Mouse (Mus musculus): ENCODE data around the gene Dlg3.

Dlg3 gene

GRCm38 (mm10) chrX:100767181-100767884 lies at the start of gene Dlg3:
Gene Dlg3, plus strand, starts transcription at chrX:100767722.
- no peak for DNase-seq (ENCODE audit: low spot score in 2 of 2)

GRCm38 (mm10) chrX:100728947-100729346 lies 38.6 kb upstream of the Dlg3 start:
- DNase-seq (ENCODE audit: low spot score in 2 of 2) = peak in 1 of 2 experiments; percentile 2

GRCm38 (mm10) chrX:100729665-100730188 lies 37.8 kb upstream of the Dlg3 start, which contains the start of gene Gdpd2:
Gene Gdpd2, plus strand, starts transcription at chrX:100729873.
- DNase-seq (ENCODE audit: low spot score in 2 of 2) = no peak

GRCm38 (mm10) chrX:100730266-100730665 lies 37.3 kb upstream of the Dlg3 start:
- no peak for DNase-seq (ENCODE audit: low spot score in 2 of 2)

GRCm38 (mm10) chrX:100734359-100734758 lies 33.2 kb upstream of the Dlg3 start:
- DNase-seq (ENCODE audit: low spot score in 2 of 2) = no peak

GRCm38 (mm10) chrX:100738918-100739317 lies 28.6 kb upstream of the Dlg3 start:
- peak in 1 of 2 experiments; percentile 15 for DNase-seq (ENCODE audit: low spot score in 2 of 2)

- DNase-seq (ENCODE audit: low spot score in 2 of 2) = no peak
These were observed 28.1 kb upstream of the Dlg3 start for GRCm38 (mm10) chrX:100739443-100739842.

GRCm38 (mm10) chrX:100740785-100741184 lies 26.7 kb upstream of the Dlg3 start:
- DNase-seq (ENCODE audit: low spot score in 2 of 2) = no peak

- DNase-seq (ENCODE audit: low spot score in 2 of 2) = peak; percentile 4 to 10
These were observed 25.6 kb upstream of the Dlg3 start for GRCm38 (mm10) chrX:100741940-100742339.

- no peak for DNase-seq (ENCODE audit: low spot score in 2 of 2)
These were observed 1.7 kb upstream of the Dlg3 start for GRCm38 (mm10) chrX:100765855-100766254.

- no peak for DNase-seq (ENCODE audit: low spot score in 2 of 2)
These were observed 534 bp downstream of the Dlg3 start for GRCm38 (mm10) chrX:100767885-100768626.

- no peak for DNase-seq (ENCODE audit: low spot score in 2 of 2)
These were observed 1.8 kb downstream of the Dlg3 start for GRCm38 (mm10) chrX:100769281-100769680.

GRCm38 (mm10) chrX:100774341-100774811 lies 6.9 kb downstream of the Dlg3 start:
- peak; percentile 41 to 46 for DNase-seq (ENCODE audit: low spot score in 2 of 2)

GRCm38 (mm10) chrX:100775405-100775804 lies 7.9 kb downstream of the Dlg3 start:
- DNase-seq (ENCODE audit: low spot score in 2 of 2) = no peak

- DNase-seq (ENCODE audit: low spot score in 2 of 2) = peak in 1 of 2 experiments; percentile 25
These were observed 9.0 kb downstream of the Dlg3 start for GRCm38 (mm10) chrX:100776494-100776893.

- peak; percentile 64 to 69 for DNase-seq (ENCODE audit: low spot score in 2 of 2)
These were observed 9.6 kb downstream of the Dlg3 start for GRCm38 (mm10) chrX:100776985-100777654.

GRCm38 (mm10) chrX:100777655-100778234 lies 10.2 kb downstream of the Dlg3 start:
- DNase-seq (ENCODE audit: low spot score in 2 of 2) = no peak

GRCm38 (mm10) chrX:100778397-100778796 lies 10.9 kb downstream of the Dlg3 start:
- DNase-seq (ENCODE audit: low spot score in 2 of 2) = no peak

- DNase-seq (ENCODE audit: low spot score in 2 of 2) = no peak
These were observed 21.8 kb downstream of the Dlg3 start for GRCm38 (mm10) chrX:100789322-100789721.

GRCm38 (mm10) chrX:100796041-100796740 lies 28.7 kb downstream of the Dlg3 start:
- DNase-seq (ENCODE audit: low spot score in 2 of 2) = no peak

GRCm38 (mm10) chrX:100796741-100797090 lies 29.2 kb downstream of the Dlg3 start:
- no peak for DNase-seq (ENCODE audit: low spot score in 2 of 2)

Data from spleen, postnatal 36 days (tissue).